Mouse (Mus musculus) layer of hippocampus, adult 2 months (tissue): ENCODE results near the gene Rere. TPM values are rescaled to one million over a fixed set of nuclear protein-coding genes. Genes with fewer than 3 reads are reported as not detected.
"Not testable (repeated sequence)": the region's sequence is repeated elsewhere in the genome, so short reads cannot be mapped to it uniquely, and the experiment has no call there.

Experiments
- DNase-seq, 2 experiments: peaks; one replicate each; pipeline ENCODE4 v3.0.0; 2022; ENCODE audit warnings: low spot score in 2 of 2
- H3K27ac ChIP-seq: fragments of 200-600 bp; 2 replicates; pipeline ENCODE4 v1.8.1; 2022
- H3K4me3 ChIP-seq: fragments of 200-600 bp; 2 replicates; pipeline ENCODE4 v1.8.1; 2022; ENCODE audit warnings: mild to moderate bottlenecking
- CTCF ChIP-seq: fragments of 200-600 bp; conservative IDR thresholded peaks from 2 replicates; pipeline ENCODE4 v1.8.1; 2022; ENCODE audit warnings: antibody characterized with exemption, mild to moderate bottlenecking, moderate library complexity
- total RNA-seq, 2 experiments: library from RNA; stranded (reverse); gene quantifications; 2 replicates each; pipeline ENCODE4 v1.2.3; 2021

Rere gene
- total RNA-seq, 2 experiments from 2014 or later, result 144 to 153 TPM

- TF ChIP-seq CTCF, result no peak
- peak overlapping the region; percentile 54 for H3K27ac ChIP-seq
- DNase-seq, result peak; percentile 42 to 55
- H3K4me3 ChIP-seq, result no peak overlapping the region
These were observed 180.9 kb downstream of the Rere start for GRCm38 (mm10) chr4:150462367-150462766.

DNA sequence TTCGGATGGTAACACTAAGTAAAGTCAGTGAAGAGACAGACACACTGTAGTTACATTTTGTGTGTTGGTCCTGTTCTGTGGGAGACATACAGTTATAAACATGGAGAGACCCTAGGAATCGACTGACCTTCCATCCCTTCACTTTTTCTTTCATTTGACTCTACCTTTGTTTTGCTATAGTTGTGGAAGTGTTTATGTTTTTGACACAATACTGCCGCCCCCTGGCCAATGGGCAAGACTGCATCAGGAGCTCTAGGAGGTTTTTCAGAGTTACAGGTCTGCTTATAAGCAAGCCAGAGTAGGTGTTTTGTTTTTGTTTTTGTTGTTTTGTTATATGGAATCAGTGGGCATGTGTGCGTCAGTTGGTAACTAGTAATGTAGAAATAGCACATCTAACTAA is 184.3 kb downstream of the Rere start:
- TF ChIP-seq CTCF, result peak; percentile 94
- Histone ChIP-seq H3K4me3 (no peak overlapping the region), H3K27ac (no peak overlapping the region)
- DNase-seq, result peak; percentile 69 to 74

GRCm38 (mm10) chr4:150469274-150469673 is 187.8 kb downstream of the Rere start:
- H3K4me3 ChIP-seq, result no peak overlapping the region
- DNase-seq, result no peak
- no peak for TF ChIP-seq CTCF
- H3K27ac ChIP-seq, result no peak overlapping the region

GRCm38 (mm10) chr4:150470674-150471328 is 189.4 kb downstream of the Rere start:
- TF ChIP-seq CTCF, result no peak
- H3K27ac ChIP-seq, result no peak overlapping the region

GRCm38 (mm10) chr4:150472751-150473436 is 191.4 kb downstream of the Rere start:
- Histone ChIP-seq H3K4me3 (no peak overlapping the region), H3K27ac (peak overlapping the region; percentile 66)
- DNase-seq, result no peak
- no peak for TF ChIP-seq CTCF

More at GRCm38 (mm10) chr4:150470674-150471328, 189.4 kb downstream of the Rere start:
- no peak overlapping the region for H3K4me3 ChIP-seq
- no peak for DNase-seq

GRCm38 (mm10) chr4:150473437-150474070 is 192.1 kb downstream of the Rere start:
- DNase-seq, result no peak
- no peak overlapping the region for H3K4me3 ChIP-seq
- peak overlapping the region; percentile 66 for H3K27ac ChIP-seq
- TF ChIP-seq CTCF, result no peak

GRCm38 (mm10) chr4:150474086-150474485 is 192.6 kb downstream of the Rere start:
- no peak overlapping the region for H3K4me3 ChIP-seq
- H3K27ac ChIP-seq, result peak overlapping the region; percentile 66
- TF ChIP-seq CTCF, result peak; percentile 53
- DNase-seq, result peak; percentile 51 to 52

GRCm38 (mm10) chr4:150476258-150476657 is 194.8 kb downstream of the Rere start:
- Histone ChIP-seq H3K27ac (no peak overlapping the region), H3K4me3 (no peak overlapping the region)
- DNase-seq, result no peak
- peak; percentile 60 for TF ChIP-seq CTCF

DNA sequence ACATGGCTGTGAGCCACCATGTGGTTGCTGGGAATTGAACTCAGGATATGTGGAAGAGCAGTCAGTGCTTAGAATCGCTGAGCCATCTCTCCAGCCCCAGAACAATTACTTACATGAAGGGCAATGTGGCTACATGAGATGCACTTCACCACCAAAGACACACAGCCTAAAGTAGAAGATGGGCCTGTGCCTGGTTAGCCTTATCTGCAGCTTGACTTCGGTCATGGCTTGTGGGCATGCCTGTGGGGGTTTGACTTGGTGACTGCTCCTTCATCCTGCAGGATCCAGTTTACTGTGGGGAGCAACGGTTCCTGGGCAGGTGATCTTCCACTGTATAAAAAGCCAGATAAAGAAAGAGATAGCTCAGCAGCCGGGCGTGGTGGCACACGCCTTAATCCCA is 196.6 kb downstream of the Rere start:
- H3K4me3 ChIP-seq, result no peak overlapping the region
- no peak for DNase-seq
- 0 out of 2 replicates have a peak, but pooled peaks have one; percentile 10 for TF ChIP-seq CTCF
- H3K27ac ChIP-seq, result no peak overlapping the region

GRCm38 (mm10) chr4:150483081-150483480 is 201.6 kb downstream of the Rere start:
- DNase-seq, H3K4me3 ChIP-seq, H3K27ac ChIP-seq: not testable (repeated sequence)
- TF ChIP-seq CTCF, result 0 out of 2 replicates have a peak, but pooled peaks have one; percentile 13

DNA sequence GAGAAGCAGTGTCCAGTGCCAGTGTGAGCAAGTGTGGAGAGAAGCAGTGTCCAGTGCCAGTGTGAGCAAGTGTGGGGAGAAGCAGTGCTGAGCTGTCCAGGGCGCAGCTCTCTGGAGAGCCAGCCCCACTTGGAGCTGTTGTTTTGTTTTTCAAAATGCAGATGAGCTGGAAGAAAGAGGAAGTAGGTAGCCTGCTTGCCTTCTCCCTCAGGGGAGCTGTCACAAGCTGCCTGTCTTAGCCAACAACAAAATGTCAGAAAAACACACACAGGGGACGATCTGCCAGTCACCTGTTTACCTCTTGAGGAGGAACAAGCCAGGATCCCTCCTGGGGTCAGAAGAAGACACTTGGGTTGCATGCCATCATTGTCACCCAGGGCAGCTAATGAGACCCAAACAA is 204.7 kb downstream of the Rere start:
- DNase-seq, result no peak
- Histone ChIP-seq H3K27ac (peak overlapping the region; percentile 89), H3K4me3 (peak overlapping the region; percentile 9; the same call in 1 of the 2 replicates)
- no peak for TF ChIP-seq CTCF

DNA sequence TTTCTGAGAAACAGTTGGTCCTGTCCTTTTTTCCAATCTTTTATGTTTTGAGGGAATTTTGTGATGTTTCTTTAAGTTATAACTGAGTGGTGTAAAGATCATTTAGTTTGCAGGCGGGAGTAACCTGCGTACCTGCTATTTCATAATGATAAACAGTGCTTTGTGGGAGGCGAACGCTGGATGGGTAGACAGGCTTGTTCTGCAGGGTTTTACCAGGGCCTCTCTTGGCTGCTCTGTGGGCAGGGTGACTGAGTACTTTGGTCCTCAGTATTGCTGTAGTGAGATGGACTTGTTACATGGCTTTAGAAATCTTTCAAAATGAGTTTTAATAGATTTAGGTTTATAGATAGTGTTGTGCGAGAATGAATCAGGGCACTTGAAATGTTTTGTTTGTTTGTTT is 205.7 kb downstream of the Rere start:
- no peak for TF ChIP-seq CTCF
- H3K27ac ChIP-seq, result peak overlapping the region; percentile 89
- no peak overlapping the region for H3K4me3 ChIP-seq
- DNase-seq, result no peak

GRCm38 (mm10) chr4:150488096-150488748 is 206.8 kb downstream of the Rere start:
- Histone ChIP-seq H3K27ac (peak overlapping the region; percentile 89), H3K4me3 (peak overlapping the region; percentile 56)
- DNase-seq, result peak; percentile 72 to 91
- no peak for TF ChIP-seq CTCF
